Mouse (Mus musculus): ENCODE results near the gene Tubg2.
A peak's percentile ranks its signal among the peaks of the same experiment; 100 is the strongest.

The Tubg2 gene

DNA sequence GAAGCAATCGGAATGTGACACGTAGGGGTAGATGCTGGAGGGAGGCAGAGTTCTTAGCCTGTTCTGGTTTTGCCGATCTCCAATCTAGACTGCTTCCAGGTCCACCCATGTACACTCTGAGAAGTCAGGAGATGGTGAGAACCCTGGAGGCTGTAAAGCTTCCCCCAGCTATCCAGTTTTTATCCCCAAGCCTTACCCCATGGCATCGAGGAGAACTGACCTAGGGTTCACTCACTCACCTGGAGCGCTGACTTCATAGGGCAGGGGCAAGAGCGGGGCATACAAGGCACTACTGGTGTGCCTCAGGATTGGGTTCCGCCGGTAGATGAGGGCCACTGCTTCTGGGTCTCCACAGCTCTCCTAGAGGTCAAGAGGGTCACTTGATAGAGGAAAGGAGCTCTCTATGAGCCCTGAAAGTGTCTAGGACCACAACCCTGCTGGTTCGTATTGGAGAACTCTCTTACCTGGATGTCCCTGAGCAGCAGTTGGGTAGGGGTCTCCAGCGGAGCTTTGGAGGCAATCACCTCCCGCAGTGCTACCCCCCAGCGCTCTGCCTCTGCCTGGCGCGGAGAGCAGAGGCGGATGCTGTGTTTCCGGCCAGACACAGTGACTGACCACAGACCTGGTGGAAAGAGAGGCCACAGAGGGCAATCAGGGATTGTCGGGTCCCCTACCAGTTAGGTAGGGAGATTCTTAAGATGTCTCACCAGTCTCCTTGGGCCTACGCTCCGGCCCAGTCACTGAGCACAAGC lies 11.7 kb downstream of the Tubg2 start:
- DNase-seq = no peak

DNA sequence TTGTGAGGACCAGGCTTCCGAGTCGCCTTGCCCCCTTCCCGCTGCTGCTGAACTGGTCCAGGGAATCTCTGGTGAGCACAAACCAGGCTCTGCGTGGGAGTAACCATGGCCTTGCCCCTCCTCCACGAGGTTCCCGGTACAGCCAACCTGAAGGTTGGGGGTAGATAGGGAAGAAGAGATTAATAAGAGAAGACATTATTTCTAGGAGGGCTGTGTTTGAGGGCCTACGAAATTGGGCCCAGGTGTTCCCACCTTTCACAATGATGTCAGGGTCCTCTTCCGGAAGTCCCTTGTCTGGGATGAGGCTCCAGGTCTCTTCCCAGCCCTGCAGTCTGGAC lies 12.2 kb downstream of the Tubg2 start:
- DNase-seq = no peak

DNA sequence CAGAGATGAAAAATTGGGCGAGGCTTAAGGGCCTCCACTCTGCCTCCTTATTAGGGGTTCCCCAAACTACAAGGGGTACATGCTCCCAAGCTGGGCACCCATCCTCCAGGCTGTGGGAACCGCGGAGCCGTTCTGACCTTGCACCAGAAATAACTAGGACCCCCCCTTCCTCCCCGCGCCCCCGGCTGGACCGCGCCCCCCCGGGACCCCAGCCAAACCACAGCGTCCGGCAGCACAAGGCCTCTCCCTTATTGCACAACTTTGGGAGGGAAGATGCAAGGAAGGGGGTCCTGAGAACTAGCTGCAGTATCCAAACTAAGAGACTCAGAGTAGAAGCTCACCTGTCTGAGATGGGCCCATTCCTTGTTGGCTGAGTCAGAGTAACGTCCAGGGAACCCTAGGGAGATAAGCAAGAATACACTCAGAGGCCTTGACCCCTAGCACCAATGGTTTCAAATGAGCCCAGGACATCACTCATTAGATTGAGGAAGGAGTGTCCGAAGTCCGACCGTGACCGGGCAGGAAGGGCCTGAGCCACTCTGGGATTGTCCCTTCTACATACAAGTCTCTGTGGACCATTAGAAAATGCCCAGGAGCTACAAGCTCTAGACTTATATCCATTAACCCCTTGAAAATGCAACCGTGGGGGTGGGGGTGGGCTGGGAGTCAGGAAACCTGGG lies 12.7 kb downstream of the Tubg2 start:
- no peak for DNase-seq

DNA sequence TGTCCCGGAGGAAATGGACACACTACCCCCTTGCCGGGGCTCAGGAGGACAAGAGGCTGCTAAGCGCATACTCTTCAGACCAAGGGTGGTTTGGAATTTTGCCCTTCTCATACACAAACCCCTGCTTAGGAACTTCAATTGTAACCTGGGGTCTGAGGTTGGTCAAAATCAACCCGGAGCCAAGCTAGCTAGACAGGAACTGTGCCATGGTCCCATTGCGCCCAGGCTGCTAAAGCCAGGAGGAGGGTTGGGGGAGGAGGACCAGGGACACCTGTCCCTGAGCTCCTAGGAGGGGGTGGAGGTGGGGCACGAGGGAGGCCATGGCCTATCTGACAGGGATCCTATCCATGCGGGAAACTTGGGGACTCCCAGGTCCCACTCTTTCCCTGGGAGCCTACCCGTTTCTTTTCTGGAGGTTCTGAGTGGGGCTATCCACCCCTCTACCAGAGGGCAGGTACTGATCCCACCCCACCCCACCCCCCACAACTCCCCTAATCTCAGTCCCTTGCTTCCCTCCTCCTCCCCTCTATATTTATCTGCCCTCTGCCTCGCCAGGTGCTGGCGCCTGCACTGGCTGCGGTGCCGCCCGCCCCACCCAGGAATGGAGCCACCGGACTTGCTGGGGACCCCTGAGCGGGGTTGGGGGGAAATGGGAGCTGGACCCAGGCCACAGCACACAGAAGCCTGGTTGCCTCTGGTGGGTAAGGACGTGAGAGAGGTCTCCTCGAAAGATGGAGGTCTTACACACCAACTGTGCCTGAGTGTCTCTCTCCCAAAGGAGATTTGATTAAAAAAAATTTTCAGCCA lies 13.8 kb downstream of the Tubg2 start:
- no peak for DNase-seq

DNA sequence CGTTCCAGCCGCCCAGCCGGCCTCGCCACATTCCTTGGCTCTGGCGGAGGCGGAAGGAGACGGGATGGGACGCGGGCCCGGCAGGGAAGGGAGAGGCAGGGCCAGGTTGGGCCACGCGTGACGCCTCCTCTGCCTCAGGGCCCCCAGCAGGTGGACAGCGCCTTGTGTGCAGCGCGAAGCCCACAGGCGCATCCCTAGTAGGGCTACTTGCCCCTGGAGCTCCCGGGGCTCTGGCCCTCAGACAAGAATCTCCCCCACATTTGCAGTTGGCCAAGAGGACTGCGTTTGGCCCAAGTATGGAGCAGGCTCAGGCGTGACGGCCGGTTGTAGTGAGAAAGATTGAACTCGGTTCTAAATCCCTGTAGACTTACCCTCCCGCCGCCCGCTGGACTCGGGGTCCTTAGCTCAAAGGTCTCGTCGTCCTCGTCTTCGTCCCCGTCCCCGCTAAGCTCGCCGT lies 14.7 kb downstream of the Tubg2 start, which contains the start of gene Cntnap1:
Gene Cntnap1, plus strand, starts transcription at position 170 of the 457 bp plus-strand sequence.
- DNase-seq = no peak

DNA sequence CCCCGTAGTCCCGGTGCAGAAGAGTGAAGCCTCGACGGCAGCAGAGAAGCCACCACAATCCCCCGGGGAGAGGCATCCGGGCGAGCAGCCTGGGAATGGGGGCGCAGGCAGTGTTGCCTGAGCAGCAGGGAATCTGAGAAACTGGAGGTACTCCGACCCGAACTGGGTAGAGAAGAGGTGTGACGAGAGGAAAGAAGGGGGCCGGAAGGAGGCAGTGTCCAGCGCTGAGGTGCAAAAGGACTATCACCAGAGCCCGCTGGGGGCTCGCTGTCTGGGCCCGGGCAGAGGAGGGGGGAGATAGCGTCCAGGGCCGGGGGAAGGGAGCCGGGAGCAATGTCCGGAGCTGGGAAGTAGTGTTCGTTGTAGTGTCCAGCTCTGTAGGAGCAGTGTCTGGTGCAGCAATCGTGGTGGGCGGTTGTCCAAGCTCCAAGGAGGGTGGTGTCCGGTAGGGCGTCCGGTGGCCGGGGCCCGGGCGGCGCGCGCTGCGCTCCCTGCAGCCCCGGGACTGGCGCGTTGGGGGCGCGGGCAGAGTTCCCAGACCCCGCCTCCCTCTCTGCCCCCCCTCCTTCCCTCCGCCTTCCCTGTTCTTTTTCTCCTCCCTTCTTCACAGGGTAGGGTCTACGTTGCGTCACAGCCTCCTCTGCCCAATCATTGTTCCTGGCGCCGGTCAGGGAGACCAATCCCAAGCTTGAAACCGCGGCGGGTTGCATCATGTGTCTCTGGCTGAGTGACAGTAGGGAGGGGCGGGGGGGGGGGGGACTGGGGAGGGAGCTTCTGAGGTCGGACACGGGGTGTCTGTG lies 15.3 kb downstream of the Tubg2 start, which contains the start of gene Plekhh3:
Gene Plekhh3, minus strand, starts transcription at position 541 of the 800 bp plus-strand sequence.
- DNase-seq = peak; percentile 86

DNA sequence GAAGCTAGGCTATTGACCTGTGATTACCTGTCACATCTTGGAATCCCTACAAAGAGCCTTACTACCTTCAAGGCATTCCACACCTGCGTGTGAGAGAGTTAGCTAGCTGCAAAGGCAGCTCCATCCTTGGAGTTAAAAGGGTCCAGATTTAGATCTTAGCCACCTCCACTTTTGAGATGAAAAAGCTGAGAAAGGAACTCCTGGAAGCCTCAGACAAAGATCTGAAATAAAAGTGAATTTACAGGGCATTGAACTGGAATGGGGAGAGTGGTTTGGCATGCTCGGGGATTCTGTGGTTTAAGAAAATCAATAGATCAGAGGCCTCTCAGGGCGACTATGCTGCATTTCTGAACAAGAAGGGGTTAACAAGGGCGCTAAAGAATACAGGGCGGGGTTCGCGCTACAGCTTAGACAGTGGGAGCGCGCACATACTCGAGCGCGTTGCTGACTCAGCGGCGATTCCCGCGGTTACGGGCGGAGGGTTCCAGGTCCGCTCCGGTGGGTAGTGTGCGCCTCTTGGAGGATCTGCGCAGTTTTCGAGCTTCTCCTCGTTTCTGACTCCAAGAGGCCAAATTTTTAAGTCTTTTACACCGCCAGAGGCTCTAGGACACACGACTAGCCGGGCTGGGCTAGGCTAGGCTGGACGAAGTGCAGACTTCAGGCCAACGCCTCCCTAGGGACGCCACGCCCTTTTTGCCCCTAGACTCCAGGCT lies 16.2 kb downstream of the Tubg2 start:
- DNase-seq = peak; percentile 62

DNA sequence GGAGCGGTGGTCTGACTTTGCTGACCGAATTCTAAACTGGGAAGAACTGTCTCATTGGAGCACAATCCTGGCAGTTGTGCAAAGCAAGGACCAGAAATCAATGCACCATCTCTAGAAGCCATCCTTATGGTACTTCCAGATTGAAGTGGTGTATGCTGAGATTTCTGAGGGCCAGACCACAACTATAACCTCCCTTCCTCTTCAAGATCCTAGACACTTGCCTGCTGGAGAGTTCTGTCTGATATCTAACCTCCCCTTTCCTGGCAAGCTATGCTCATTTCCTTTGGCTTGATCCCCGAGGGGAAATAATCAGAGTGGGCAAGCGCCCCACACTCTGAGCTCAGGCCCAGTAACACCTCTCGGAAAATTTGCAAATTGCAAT lies 16.7 kb downstream of the Tubg2 start:
- DNase-seq = no peak

DNA sequence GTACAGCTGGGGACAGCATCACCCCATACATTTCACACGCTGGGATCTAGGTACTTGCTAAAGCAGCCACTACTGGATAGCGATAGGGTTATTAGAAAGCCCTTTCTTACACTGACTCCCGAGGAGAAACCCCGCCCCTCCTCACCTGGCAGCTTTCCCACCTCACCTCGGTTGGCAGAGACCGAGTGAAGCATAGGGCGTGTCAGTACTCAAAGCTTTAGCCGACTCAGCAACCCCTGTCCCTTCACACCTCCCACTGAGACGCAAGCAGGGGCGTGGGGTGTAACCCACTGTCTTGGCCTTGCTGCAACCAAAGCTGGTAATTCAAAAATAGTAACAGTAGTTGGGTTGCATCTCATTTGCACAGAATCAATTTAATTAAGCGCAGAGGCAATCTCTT lies 17.4 kb downstream of the Tubg2 start:
- no peak for DNase-seq

DNA sequence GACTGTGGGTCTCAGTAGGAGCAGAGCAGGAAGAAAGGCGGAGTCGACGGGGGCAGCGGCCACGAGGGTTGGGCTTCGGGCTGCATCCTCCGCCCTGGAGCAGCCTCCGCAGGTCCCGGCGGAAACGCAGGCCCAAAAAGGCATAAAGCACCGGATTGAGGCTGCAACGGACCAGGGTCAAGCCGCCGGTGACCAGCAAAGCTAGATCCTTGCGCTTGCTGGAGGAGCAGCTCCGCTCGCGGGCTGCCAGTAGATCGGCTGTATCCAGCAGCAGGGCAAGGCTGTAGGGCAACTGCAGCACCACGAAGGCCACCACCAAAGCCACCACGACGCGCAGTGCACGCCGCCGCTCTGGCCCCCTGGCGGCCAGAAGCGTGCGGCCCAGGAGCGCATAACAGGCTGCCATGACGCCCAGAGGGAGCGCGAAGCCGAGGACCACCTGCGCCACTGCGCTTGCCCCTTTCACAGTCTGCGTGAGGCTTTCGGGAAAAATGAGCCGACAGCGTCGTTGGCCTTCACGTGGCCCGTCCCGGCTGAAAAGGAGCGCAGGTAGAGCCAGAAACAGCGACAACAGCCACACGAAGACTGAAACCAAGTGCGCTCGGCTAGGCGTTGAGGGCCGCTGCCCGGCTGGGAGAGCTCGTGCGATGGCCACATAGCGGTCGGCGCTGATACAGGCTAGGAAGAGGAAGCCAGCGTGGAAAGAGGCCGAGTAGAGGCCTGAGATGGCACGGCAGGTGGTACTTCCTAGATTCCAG lies 18.1 kb downstream of the Tubg2 start:
- DNase-seq = peak; percentile 68

DNA sequence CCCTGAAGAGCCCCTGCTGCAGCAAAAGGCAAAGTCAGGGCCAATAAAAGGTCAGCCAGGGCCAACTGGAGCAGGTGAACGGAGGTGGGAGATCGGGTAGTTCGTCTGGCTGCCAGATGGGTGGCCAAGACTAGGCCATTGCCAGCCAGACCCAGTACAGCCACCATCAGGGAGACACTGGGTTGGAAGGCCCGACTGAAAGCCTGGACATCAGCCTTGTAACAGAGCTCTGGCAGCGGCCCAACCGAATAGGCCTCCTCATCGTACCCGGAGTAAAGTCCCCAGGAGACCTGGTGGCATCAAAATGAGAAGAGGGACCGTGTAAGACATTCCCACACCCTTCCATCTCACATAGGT lies 18.7 kb downstream of the Tubg2 start:
- peak; percentile 44 for DNase-seq

DNA sequence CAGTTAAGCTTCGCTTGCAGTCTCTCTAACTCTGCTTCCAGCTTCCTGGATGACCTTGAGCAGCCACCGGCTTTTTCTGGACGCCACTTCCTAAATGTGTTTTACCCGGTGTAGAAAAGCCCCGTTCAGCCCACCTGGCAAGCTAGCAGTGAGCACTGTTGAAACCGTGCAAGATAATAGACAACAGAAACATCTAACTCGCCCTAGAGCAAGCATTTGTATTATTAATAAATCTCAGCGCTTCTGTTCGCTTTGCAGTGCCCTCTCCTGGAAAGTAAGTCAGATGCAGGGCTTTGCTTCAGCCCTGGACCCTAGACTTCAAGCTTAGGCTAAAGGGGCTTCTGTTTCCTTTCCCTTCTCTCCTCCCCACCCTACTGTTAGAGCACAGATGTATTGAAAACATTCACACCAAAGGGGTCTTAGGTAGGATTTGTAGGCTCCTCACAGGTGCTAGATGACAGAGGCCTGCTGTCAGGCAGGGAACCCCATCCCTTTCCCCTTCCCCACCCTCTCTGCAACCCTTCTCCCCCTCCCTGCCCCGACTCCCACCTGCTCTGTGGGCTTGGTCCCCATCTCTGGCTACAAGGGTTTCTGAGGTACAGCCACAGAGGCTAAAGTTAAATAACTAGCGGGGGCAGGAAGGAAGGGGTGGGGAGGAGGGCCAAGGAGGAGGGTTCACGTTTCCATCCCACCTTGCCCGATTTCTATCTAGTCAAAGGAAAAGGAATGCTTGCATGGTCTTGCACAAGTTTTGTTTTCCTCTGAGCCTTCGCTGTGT lies 19.3 kb downstream of the Tubg2 start, which contains the start of gene Ccr10:
Gene Ccr10, minus strand, starts transcription at position 593 of the 778 bp plus-strand sequence.
- DNase-seq = no peak

DNA sequence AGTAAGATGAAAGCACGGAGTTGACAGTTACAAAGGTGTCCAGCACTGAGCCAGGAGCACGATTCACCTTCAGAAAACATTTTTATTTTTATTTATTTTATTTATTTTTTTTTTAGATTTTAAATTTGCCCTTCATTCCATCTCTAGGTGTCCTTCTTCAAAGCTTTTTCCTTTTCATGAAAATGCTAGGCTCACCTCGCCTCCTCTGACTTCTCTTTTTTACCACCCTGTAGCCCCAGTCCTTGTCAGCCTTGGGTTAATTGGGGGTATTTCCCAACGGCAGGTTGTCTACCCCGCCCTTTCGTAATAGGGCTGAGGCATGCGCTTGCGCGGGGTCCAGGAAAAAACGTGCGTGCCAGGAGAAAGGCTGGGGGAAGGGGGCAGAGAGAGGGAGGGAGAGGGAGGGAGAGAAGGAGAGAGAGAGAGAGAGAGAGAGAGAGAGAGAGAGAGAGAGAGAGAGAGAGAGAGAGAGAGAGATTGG lies 20.0 kb downstream of the Tubg2 start:
- DNase-seq = no peak

DNA sequence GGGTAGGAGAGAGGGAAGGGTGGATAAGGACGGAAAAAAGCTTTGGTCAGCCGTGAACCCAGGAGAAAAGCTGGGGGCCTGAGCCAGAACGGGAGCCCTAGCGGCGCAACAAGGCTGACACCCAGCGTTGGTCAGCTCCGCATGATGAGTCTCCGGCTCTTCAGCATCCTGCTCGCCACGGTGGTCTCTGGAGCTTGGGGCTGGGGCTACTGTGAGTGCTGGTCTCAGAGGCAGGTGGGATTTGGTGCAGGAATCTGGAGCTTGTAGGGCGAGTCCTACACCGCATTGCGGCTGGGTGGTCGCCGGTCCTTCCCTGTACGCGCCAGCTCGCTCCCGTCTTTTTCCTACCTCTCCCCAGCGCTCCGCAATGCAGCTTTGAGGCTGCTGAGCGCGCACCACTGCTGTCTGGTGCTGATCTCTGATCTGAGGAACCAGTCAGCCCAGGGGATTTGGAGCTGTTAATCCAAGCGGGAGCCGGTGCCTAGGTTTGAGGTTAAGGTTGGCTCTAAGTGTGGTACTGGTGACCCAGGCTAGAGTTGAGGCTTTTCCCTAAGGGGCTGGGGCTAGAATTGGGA lies 20.5 kb downstream of the Tubg2 start:
- peak; percentile 45 for DNase-seq

DNA sequence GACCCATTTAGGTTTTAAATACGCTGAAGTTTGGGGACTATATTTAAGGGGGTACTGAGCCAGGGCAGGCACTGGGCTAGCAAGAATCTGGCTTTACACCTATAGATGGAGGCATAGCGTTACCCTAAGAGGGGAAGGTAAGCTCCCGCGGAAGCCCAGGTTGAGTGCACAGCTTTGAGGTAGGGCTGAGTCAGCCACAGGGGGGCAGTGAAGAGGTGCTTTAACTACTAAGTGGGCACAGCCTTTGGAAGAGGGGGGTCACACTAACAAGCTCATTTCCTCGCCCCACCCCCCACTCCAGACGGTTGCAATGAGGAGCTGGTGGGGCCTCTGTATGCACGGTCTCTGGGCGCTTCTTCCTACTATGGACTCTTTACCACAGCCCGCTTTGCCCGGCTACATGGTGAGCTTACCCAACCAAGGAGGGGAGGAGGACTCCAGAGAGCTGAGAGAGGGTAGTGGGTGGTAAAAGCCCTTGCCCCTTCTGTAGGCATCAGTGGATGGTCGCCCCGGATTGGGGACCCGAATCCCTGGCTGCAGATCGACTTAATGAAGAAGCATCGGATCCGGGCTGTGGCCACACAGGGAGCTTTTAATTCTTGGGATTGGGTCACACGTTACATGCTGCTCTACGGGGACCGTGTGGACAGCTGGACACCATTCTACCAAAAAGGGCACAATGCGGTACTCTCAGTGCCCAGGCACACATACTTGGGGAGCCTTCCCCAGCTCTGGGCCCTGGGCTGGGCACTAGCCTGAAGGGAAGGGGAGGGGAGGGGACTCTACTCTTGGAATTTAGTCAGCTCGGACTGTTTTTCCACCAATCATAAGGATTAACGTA lies 21.4 kb downstream of the Tubg2 start:
- peak; percentile 67 for DNase-seq

DNA sequence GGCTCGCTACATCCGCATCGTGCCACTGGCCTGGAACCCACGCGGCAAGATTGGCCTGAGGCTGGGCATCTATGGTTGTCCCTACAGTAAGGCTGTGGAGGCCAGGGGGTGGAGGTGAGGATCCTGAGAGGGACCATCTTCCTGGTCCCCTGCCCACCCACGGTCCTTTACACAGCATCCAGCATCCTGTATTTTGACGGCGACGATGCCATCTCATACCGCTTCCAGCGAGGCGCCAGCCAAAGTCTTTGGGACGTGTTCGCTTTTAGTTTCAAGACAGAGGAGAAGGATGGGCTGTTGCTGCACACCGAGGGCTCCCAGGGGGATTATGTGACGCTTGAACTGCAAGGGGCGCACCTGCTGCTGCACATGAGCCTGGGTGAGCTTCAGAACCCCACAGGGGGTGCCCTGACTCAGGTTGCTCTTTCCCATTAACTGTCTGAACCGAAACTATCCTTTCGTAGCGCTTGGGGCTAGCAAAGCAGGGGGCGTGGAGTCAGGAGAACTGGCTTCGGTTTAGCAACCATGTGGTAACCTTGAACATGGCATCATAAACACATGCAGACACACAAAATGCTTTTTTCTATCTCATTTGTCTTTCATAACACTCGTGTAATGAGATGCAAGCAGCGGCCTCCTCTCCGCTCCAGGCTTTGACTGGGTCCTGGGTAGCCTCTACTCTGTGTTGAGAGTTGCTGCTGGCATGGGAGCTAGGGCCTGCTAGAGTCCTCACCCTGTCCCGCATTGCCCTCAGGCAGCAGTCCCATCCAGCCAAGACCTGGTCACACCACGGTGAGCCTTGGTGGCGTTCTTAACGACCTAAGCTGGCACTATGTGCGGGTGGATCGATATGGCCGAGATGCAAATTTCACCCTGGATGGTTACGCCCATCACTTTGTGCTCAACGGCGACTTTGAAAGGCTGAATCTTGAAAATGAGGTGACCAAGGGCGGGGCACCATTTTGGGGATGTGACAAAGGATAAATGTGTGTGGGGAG lies 22.7 kb downstream of the Tubg2 start:
- no peak for DNase-seq

DNA sequence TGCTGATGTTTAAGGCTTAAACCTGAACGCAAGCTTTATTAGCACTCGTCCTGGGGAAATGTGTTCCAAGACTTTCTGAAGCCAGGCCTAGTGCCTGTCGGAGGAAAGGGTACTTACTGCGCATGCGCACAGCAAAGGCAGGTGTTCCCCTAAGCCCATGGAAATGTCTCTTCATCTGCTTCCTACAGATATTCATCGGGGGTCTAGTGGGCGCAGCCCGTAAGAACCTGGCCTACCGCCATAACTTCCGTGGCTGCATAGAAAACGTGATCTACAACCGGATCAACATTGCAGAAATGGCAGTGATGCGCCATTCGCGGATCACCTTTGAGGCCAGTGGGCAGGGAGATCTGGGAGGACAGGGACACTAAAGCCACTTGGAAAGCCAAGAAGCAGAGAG lies 23.6 kb downstream of the Tubg2 start:
- DNase-seq = no peak

DNA sequence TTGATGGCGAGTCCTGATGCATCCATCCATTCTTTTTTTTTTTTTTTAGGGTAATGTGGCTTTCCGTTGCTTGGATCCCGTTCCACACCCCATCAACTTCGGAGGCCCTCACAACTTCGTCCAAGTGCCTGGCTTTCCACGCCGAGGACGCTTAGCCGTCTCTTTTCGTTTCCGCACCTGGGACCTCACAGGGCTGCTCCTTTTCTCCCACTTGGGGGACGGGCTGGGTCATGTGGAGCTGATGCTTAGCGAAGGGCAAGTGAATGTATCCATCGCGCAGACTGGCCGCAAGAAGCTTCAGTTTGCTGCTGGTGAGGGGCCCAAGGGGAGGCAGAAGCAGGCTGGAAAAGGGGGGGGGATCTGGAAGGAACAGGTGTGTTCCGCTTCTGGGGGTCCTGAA lies 24.6 kb downstream of the Tubg2 start:
- no peak for DNase-seq
